Mouse (Mus musculus) myocyte (in vitro differentiated cells): ENCODE measurements at regions not wholly inside any gene's neighbourhood (a gene's known extent, or its start where the extent isn't known, plus 50 kb on each side); places are given as distances from the start of the nearest gene placed in this dataset.

Source experiments
- H3K27me3 ChIP-seq: one replicate; pipeline ENCODE4 v1.6.1; 2011; ENCODE audit not compliant: control insufficient read depth, insufficient read depth, insufficient read length
- H3K36me3 ChIP-seq: one replicate; pipeline ENCODE4 v1.6.1; 2011; ENCODE audit not compliant: control insufficient read depth, insufficient read depth
- H3K4me2 ChIP-seq: one replicate; pipeline ENCODE4 v1.6.1; 2011; ENCODE audit warnings: low read depth, control low read depth
- H3K4me3 ChIP-seq: one replicate; pipeline ENCODE4 v1.5.1; 2011; ENCODE audit warnings: mild to moderate bottlenecking, control low read depth, moderate library complexity
- H3K79me2 ChIP-seq: one replicate; pipeline ENCODE4 v1.6.1; 2011; ENCODE audit not compliant: control insufficient read depth, insufficient read depth
- H3ac ChIP-seq: one replicate; pipeline ENCODE4 v1.6.1; 2011; ENCODE audit not compliant: control insufficient read depth, insufficient read length
- CEBPB ChIP-seq: IDR thresholded peaks from 2 replicates; pipeline ENCODE4 v1.6.1; 2011; ENCODE audit warnings: mild to moderate bottlenecking, moderate library complexity; ENCODE audit not compliant: poor library complexity, insufficient read depth, severe bottlenecking
- E2F4 ChIP-seq: IDR thresholded peaks from one replicate; pipeline ENCODE4 v1.6.1; 2011; ENCODE audit warnings: mild to moderate bottlenecking, control low read depth, moderate library complexity; ENCODE audit not compliant: insufficient read depth
- MAX ChIP-seq: IDR thresholded peaks from one replicate; pipeline ENCODE4 v1.6.1; 2011; ENCODE audit warnings: low read depth, mild to moderate bottlenecking, control low read depth
- MYOD1 ChIP-seq, 3 experiments: IDR thresholded peaks; one replicate each; pipeline ENCODE4 v1.6.1; 2011; ENCODE audit warnings: control low read depth in 2 of 3, low read depth in 2 of 3, mild to moderate bottlenecking in 2 of 3, moderate library complexity in 1 of 3; ENCODE audit not compliant: insufficient read length in 2 of 3, control insufficient read depth in 1 of 3
- MYOG ChIP-seq, 3 experiments: IDR thresholded peaks; one replicate each; pipeline ENCODE4 v1.6.1; 2011; ENCODE audit warnings: control low read depth in 2 of 3, low read depth in 2 of 3, mild to moderate bottlenecking in 2 of 3; ENCODE audit not compliant: insufficient read length in 2 of 3, control insufficient read depth in 1 of 3, insufficient read depth in 1 of 3
- POLR2A ChIP-seq: IDR thresholded peaks from one replicate; pipeline ENCODE4 v1.6.1; 2011; ENCODE audit warnings: low read depth, mild to moderate bottlenecking, control low read depth, moderate library complexity; ENCODE audit not compliant: insufficient read length
- POLR2AphosphoS2 ChIP-seq: IDR thresholded peaks from one replicate; pipeline ENCODE4 v1.6.1; 2011; ENCODE audit warnings: low read depth, control low read depth; ENCODE audit not compliant: insufficient read length
- REST ChIP-seq: IDR thresholded peaks from one replicate; pipeline ENCODE4 v1.6.1; 2011; ENCODE audit warnings: mild to moderate bottlenecking, control low read depth, moderate library complexity; ENCODE audit not compliant: insufficient read depth, insufficient read length
- SRF ChIP-seq: IDR thresholded peaks from one replicate; pipeline ENCODE4 v1.6.1; 2011; ENCODE audit warnings: low read depth; ENCODE audit not compliant: control insufficient read depth, insufficient read length
- TCF12 ChIP-seq: IDR thresholded peaks from one replicate; pipeline ENCODE4 v1.6.1; 2011; ENCODE audit warnings: mild to moderate bottlenecking, control low read depth; ENCODE audit not compliant: poor library complexity, insufficient read depth, severe bottlenecking
- TCF3 ChIP-seq: IDR thresholded peaks from one replicate; pipeline ENCODE4 v1.6.1; 2011; ENCODE audit warnings: low read depth, control low read depth; ENCODE audit not compliant: insufficient read length
- USF1 ChIP-seq: IDR thresholded peaks from one replicate; pipeline ENCODE4 v1.6.1; 2011; ENCODE audit warnings: low read depth, mild to moderate bottlenecking, control low read depth, moderate library complexity

DNA sequence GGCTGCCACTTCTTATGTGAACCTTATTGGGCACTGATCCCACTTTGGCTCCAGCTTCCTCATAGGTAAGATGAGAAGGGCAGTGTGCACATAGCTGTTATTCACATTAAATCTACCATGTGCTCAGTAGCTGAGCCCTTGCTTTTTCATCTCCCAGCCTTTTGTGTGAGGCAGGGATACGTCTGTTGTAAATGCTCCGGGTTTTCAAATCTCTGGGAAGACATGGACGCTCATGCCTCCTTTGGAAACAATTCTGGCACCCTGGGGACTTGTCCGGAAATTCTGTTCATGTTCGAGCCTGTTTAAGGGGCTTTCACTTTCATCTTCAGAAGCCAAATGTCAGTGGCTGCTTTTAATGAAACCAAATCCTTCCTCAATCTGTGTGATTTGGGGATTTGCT, 312.7 kb downstream of the Bcl11a start:
- H3K27me3 ChIP-seq: no peaks in the 10 kb centered on the region
- no peak for TF ChIP-seq TCF12
- no peak for TF ChIP-seq E2F4
- no peak for TF ChIP-seq POLR2A
- no peak for TF ChIP-seq REST
- TF ChIP-seq SRF: no peak
- no peak for TF ChIP-seq MYOG (IDR thresholded peaks at IDR 0.05; ENCODE audit: control insufficient read depth in 1 of 3, insufficient read depth in 1 of 3, insufficient read length in 2 of 3, low read depth in 2 of 3)
- no peak for TF ChIP-seq USF1
- no peak for TF ChIP-seq POLR2AphosphoS2
- TF ChIP-seq CEBPB: no peak
- no peak for TF ChIP-seq MAX
- TF ChIP-seq TCF3: no peak
- no peak for TF ChIP-seq MYOD1 (IDR thresholded peaks at IDR 0.05; ENCODE audit: control insufficient read depth in 1 of 3, insufficient read length in 2 of 3, low read depth in 2 of 3)
- no peaks in the 10 kb centered on the region for H3K36me3 ChIP-seq
- no peak overlapping the region for H3K4me2 ChIP-seq
- H3ac ChIP-seq: no peak overlapping the region
- no peaks in the 10 kb centered on the region for H3K79me2 ChIP-seq
- no peak overlapping the region for H3K4me3 ChIP-seq

DNA sequence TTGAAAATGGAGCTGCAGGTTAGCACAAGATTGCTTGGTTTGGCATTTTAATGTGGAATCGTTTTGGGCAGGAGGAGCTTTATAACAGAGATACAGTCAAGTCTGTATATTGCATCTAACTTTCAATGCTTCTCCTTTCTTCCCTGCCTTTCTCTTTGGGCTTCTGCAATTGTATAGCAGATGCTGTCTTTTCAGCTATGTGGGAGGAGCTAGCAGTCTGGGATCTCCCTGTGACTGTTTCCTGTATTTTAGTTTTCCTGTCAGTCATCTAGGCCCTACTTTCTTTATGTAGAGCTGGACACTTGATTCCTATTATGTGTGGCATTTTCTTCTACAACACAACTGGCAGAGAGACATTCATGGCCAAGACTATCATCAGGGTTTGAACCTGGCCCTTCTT, 313.5 kb downstream of the Bcl11a start:
- Histone ChIP-seq H3K79me2 (no peaks in the 10 kb centered on the region), H3K36me3 (no peaks in the 10 kb centered on the region), H3K4me2 (no peak overlapping the region), H3K27me3 (no peaks in the 10 kb centered on the region), H3K4me3 (no peak overlapping the region), H3ac (no peak overlapping the region)
- TF ChIP-seq USF1 (no peak), TCF3 (no peak), REST (no peak), MYOD1 (IDR thresholded peaks at IDR 0.05; ENCODE audit: control insufficient read depth in 1 of 3, insufficient read length in 2 of 3, low read depth in 2 of 3) (no peak), MAX (no peak), MYOG (IDR thresholded peaks at IDR 0.05; ENCODE audit: control insufficient read depth in 1 of 3, insufficient read depth in 1 of 3, insufficient read length in 2 of 3, low read depth in 2 of 3) (no peak), SRF (no peak), POLR2AphosphoS2 (no peak), CEBPB (no peak)

DNA sequence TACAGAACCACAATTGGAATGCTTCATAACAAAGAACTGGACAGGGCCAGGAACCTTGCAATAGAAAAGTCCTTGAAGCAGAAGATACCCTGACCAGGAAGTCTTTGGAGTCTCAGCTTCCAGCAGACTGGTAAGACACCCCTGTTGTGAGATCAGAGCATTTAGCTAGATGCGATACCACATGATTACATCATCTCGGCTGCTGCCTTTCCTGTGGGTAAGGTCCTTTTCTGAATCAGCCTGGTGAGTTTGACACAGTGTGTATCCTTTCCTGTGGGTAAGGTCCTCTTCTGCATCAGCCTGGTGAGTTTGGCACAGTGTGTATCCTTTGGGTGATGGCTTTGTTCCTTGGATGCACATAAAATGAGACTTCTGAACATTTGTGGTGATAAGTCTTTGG, 317.6 kb downstream of the Bcl11a start:
- Histone ChIP-seq H3K79me2 (no peaks in the 10 kb centered on the region), H3K27me3 (no peaks in the 10 kb centered on the region), H3K4me3 (no peak overlapping the region), H3K36me3 (no peaks in the 10 kb centered on the region), H3K4me2 (no peak overlapping the region), H3ac (no peak overlapping the region)
- no peak for TF ChIP-seq MYOG (IDR thresholded peaks at IDR 0.05; ENCODE audit: control insufficient read depth in 1 of 3, insufficient read depth in 1 of 3, insufficient read length in 2 of 3, low read depth in 2 of 3)
- no peak for TF ChIP-seq POLR2AphosphoS2
- TF ChIP-seq TCF3: no peak
- TF ChIP-seq POLR2A: no peak
- no peak for TF ChIP-seq MYOD1 (IDR thresholded peaks at IDR 0.05; ENCODE audit: control insufficient read depth in 1 of 3, insufficient read length in 2 of 3, low read depth in 2 of 3)
- TF ChIP-seq MAX: no peak
- no peak for TF ChIP-seq SRF
- no peak for TF ChIP-seq USF1
- TF ChIP-seq CEBPB: no peak
- TF ChIP-seq REST: no peak
- no peak for TF ChIP-seq TCF12
- no peak for TF ChIP-seq E2F4

DNA sequence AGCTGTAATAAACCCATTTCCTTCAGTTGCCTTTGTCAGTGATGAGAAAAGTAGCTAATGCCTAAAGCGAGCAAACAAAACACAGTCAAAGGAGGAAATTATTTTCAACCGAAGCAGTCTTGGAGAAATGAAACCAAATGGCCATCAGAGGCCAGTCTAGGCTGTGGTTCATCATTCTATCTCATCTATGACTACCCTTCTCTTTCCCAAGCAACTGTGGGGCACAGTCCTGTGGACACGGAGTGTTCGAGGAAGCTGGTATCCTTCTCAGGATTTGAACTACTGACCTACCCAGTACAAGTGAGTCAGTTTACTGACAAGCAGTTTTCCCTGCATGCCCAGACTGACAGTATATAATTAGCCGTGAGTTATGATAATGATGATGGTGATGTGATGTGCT, 319.1 kb downstream of the Bcl11a start:
- H3K36me3 ChIP-seq: no peaks in the 10 kb centered on the region
- no peak for TF ChIP-seq CEBPB
- TF ChIP-seq MYOG (IDR thresholded peaks at IDR 0.05; ENCODE audit: control insufficient read depth in 1 of 3, insufficient read depth in 1 of 3, insufficient read length in 2 of 3, low read depth in 2 of 3): no peak
- no peak for TF ChIP-seq POLR2AphosphoS2
- no peak for TF ChIP-seq REST
- TF ChIP-seq POLR2A: no peak
- no peak for TF ChIP-seq MYOD1 (IDR thresholded peaks at IDR 0.05; ENCODE audit: control insufficient read depth in 1 of 3, insufficient read length in 2 of 3, low read depth in 2 of 3)
- TF ChIP-seq TCF3: no peak
- TF ChIP-seq SRF: no peak
- no peak for TF ChIP-seq E2F4
- no peak overlapping the region for H3K4me2 ChIP-seq
- H3K79me2 ChIP-seq: no peaks in the 10 kb centered on the region
- H3K4me3 ChIP-seq: no peak overlapping the region
- no peak overlapping the region for H3ac ChIP-seq
- H3K27me3 ChIP-seq: no peaks in the 10 kb centered on the region

DNA sequence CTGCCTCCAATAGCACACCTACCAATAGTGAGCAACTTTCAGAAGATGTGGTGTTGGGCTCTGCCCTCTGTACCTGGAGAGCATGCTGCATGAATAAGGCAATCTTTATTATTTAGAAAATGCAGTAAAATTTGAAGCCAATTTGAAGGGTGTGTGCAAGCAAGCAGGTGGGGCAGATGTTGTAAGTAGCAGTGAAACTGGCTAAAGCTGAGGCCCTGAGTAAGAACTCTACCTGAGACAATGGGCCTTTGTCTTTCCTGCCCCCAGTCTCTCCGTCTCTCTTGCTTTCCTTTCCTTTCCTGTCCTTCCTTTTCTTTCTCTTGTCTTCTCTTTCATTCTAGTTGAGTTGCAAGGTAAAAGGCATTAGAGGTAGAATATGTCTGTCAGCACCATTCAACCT, 319.9 kb downstream of the Bcl11a start:
- Histone ChIP-seq H3K27me3 (no peaks in the 10 kb centered on the region), H3K4me2 (no peak overlapping the region), H3K4me3 (no peak overlapping the region), H3K36me3 (no peaks in the 10 kb centered on the region), H3K79me2 (no peaks in the 10 kb centered on the region), H3ac (no peak overlapping the region)
- TF ChIP-seq MYOD1 (IDR thresholded peaks at IDR 0.05; ENCODE audit: control insufficient read depth in 1 of 3, insufficient read length in 2 of 3, low read depth in 2 of 3): no peak
